Mouse (Mus musculus) embryonic facial prominence, embryonic 15.5 days (tissue): ENCODE data around the gene Vamp2. TPM values are rescaled to one million over a fixed set of nuclear protein-coding genes. Genes with fewer than 3 reads are reported as not detected.
"Not testable (repeated sequence)": the region's sequence is repeated elsewhere in the genome, so short reads cannot be mapped to it uniquely, and the experiment has no call there.

Experiments used
- ATAC-seq: fragments of 200-750 bp; cut with Nextera tagmentation; 2 replicates; pipeline ENCODE4 v1.8.0; 2017; ENCODE audit warnings: low read depth, moderate TSS enrichment; ENCODE audit not compliant: insufficient number of reproducible peaks, low FRiP score, low TSS enrichment
- H3K27ac ChIP-seq: fragments of 300-500 bp; sonication (generic); replicated peaks from 2 replicates; pipeline ENCODE4 v1.5.1; 2015; ENCODE audit warnings: mild to moderate bottlenecking, inconsistent platforms
- H3K27me3 ChIP-seq: fragments of 300-500 bp; sonication (generic); 2 replicates; pipeline ENCODE4 v1.6.1; 2015; ENCODE audit warnings: inconsistent platforms
- H3K36me3 ChIP-seq: fragments of 300-500 bp; sonication (generic); 2 replicates; pipeline ENCODE4 v1.6.1; 2015; ENCODE audit warnings: mild to moderate bottlenecking, inconsistent platforms
- H3K4me1 ChIP-seq: fragments of 300-500 bp; sonication (generic); 2 replicates; pipeline ENCODE4 v1.6.1; 2015; ENCODE audit warnings: inconsistent platforms
- H3K4me2 ChIP-seq: fragments of 300-500 bp; sonication (generic); replicated peaks from 2 replicates; pipeline ENCODE4 v1.6.1; 2015; ENCODE audit warnings: mild to moderate bottlenecking, inconsistent platforms
- H3K4me3 ChIP-seq: fragments of 300-500 bp; sonication (generic); replicated peaks from 2 replicates; pipeline ENCODE4 v1.5.1; 2015; ENCODE audit warnings: mild to moderate bottlenecking, inconsistent platforms
- H3K9ac ChIP-seq: fragments of 300-500 bp; sonication (generic); 2 replicates; pipeline ENCODE4 v1.6.1; 2015; ENCODE audit warnings: inconsistent platforms
- H3K9me3 ChIP-seq: fragments of 300-500 bp; sonication (generic); replicated peaks from 2 replicates; pipeline ENCODE4 v1.6.1; 2016; ENCODE audit warnings: inconsistent platforms
- WGBS: fragments of 180-500 bp; shearing (Covaris S2); methylation state at CpG from one replicate; pipeline ENCODE4 v1.1.7; 2015; 5-methylcytosine and 5-hydroxymethylcytosine counted together
- polyA plus RNA-seq: library from polyadenylated mRNA; unstranded; fragments of >200 nt; fragmentation: Nextera tagmentation; extraction: Ambion mirVana; gene quantifications from 2 replicates; pipeline ENCODE4 v1.2.1, GENCODE M21; 2015

Vamp2 gene
- polyA plus RNA-seq, 1 experiment from 2014 or later = 149 TPM

GRCm38 (mm10) chr11:69086390-69086789 is 1.9 kb upstream of the Vamp2 start:
- ATAC-seq = no peak
- Histone ChIP-seq H3K4me1 (peaks cover 36% of the 10 kb centered on the region), H3K36me3 (peaks cover 18% of the 10 kb centered on the region), H3K4me3 (no peak overlapping the region), H3K27me3 (no peaks in the 10 kb centered on the region), H3K9ac (no peak overlapping the region), H3K4me2 (no peak overlapping the region), H3K9me3 (no peaks in the 10 kb centered on the region), H3K27ac (peak overlapping the region; percentile 93; the same call in 1 of the 2 replicates)
- WGBS = 54% methylated on average over 6 of the region's 6 CpGs

GRCm38 (mm10) chr11:69087082-69087481 is 1.2 kb upstream of the Vamp2 start:
- 28% methylated on average over 4 of the region's 4 CpGs for WGBS
- Histone ChIP-seq H3K36me3 (peaks cover 24% of the 10 kb centered on the region), H3K4me1 (peaks cover 38% of the 10 kb centered on the region), H3K9ac (no peak overlapping the region), H3K4me2 (no peak overlapping the region), H3K4me3 (no peak overlapping the region), H3K27me3 (no peaks in the 10 kb centered on the region), H3K27ac (peak overlapping the region; percentile 93), H3K9me3 (no peaks in the 10 kb centered on the region)
- no peak; the same call in 1 of the 2 replicates for ATAC-seq

- Histone ChIP-seq H3K36me3 (peaks cover 29% of the 10 kb centered on the region), H3K9ac (0 out of 2 replicates have a peak overlapping the region, but pooled peaks have one; percentile 100), H3K4me1 (peaks cover 38% of the 10 kb centered on the region), H3K27ac (peak overlapping the region; percentile 93), H3K4me2 (no peak overlapping the region), H3K9me3 (no peaks in the 10 kb centered on the region), H3K27me3 (no peaks in the 10 kb centered on the region), H3K4me3 (no peak overlapping the region)
- no peak for ATAC-seq
- 63% methylated on average over 2 of the region's 2 CpGs for WGBS
These were observed 693 bp upstream of the Vamp2 start for GRCm38 (mm10) chr11:69087597-69087996.

GRCm38 (mm10) chr11:69088856-69089615 is 746 bp downstream of the Vamp2 start:
- no peaks in the 10 kb centered on the region for H3K27me3 ChIP-seq
- peak overlapping the region; percentile 96 for H3K4me3 ChIP-seq
- H3K36me3 ChIP-seq = peaks cover 32% of the 10 kb centered on the region
- peak overlapping the region; percentile 86 for H3K4me2 ChIP-seq
- no peaks in the 10 kb centered on the region for H3K9me3 ChIP-seq
- WGBS = 10% methylated on average over 25 of the region's 25 CpGs
- H3K9ac ChIP-seq = peak overlapping the region; percentile 100
- peak overlapping the region; percentile 93 for H3K27ac ChIP-seq
- 0 out of 2 replicates have a peak, but pooled peaks have one; percentile 12 for ATAC-seq
- H3K4me1 ChIP-seq = peaks cover 39% of the 10 kb centered on the region

GRCm38 (mm10) chr11:69089616-69090290 is 1.5 kb downstream of the Vamp2 start:
- Histone ChIP-seq H3K4me2 (peak overlapping the region; percentile 86), H3K4me3 (peak overlapping the region; percentile 96), H3K4me1 (peaks cover 44% of the 10 kb centered on the region), H3K9ac (peak overlapping the region; percentile 100), H3K27me3 (no peaks in the 10 kb centered on the region), H3K27ac (peak overlapping the region; percentile 93), H3K36me3 (peaks cover 32% of the 10 kb centered on the region), H3K9me3 (no peaks in the 10 kb centered on the region)
- no peak for ATAC-seq
- WGBS = 76% methylated on average over 12 of the region's 12 CpGs

- Histone ChIP-seq H3K27ac (no peak overlapping the region), H3K4me1 (peaks cover 44% of the 10 kb centered on the region), H3K9me3 (no peaks in the 10 kb centered on the region), H3K36me3 (peaks cover 32% of the 10 kb centered on the region), H3K27me3 (no peaks in the 10 kb centered on the region), H3K4me3 (peak overlapping the region; percentile 96; the same call in 1 of the 2 replicates), H3K4me2 (peak overlapping the region; percentile 86; the same call in 1 of the 2 replicates), H3K9ac (no peak overlapping the region)
- WGBS = 66% methylated on average over 6 of the region's 6 CpGs
- ATAC-seq = no peak
These were observed 2.1 kb downstream of the Vamp2 start for GRCm38 (mm10) chr11:69090367-69090766.

GRCm38 (mm10) chr11:69091566-69092385 is 3.5 kb downstream of the Vamp2 start:
- H3K9me3 ChIP-seq = no peaks in the 10 kb centered on the region
- H3K4me1 ChIP-seq = peaks cover 44% of the 10 kb centered on the region
- no peak overlapping the region for H3K4me2 ChIP-seq
- 60% methylated on average over 7 of the region's 7 CpGs for WGBS
- ATAC-seq = no peak
- H3K9ac ChIP-seq = no peak overlapping the region
- no peak overlapping the region for H3K4me3 ChIP-seq
- H3K36me3 ChIP-seq = peaks cover 32% of the 10 kb centered on the region
- peak overlapping the region; percentile 34; the same call in 1 of the 2 replicates for H3K27ac ChIP-seq
- no peaks in the 10 kb centered on the region for H3K27me3 ChIP-seq

GRCm38 (mm10) chr11:69092386-69092751 is 4.1 kb downstream of the Vamp2 start:
- no peaks in the 10 kb centered on the region for H3K27me3 ChIP-seq
- H3K9me3 ChIP-seq = no peaks in the 10 kb centered on the region
- no peak overlapping the region for H3K4me3 ChIP-seq
- no peak for ATAC-seq
- 3% methylated on average over 3 of the region's 3 CpGs for WGBS
- peaks cover 32% of the 10 kb centered on the region for H3K36me3 ChIP-seq
- no peak overlapping the region for H3K4me2 ChIP-seq
- H3K4me1 ChIP-seq = peaks cover 39% of the 10 kb centered on the region
- no peak overlapping the region for H3K9ac ChIP-seq
- no peak overlapping the region for H3K27ac ChIP-seq

GRCm38 (mm10) chr11:69092871-69093270 is 4.6 kb downstream of the Vamp2 start:
- 79% methylated on average over 4 of the region's 4 CpGs for WGBS
- Histone ChIP-seq H3K4me2 (no peak overlapping the region), H3K27ac (no peak overlapping the region), H3K27me3 (no peaks in the 10 kb centered on the region), H3K9me3 (no peaks in the 10 kb centered on the region), H3K9ac (no peak overlapping the region), H3K4me1 (peaks cover 40% of the 10 kb centered on the region), H3K4me3 (no peak overlapping the region), H3K36me3 (peaks cover 32% of the 10 kb centered on the region)
- ATAC-seq = no peak

GRCm38 (mm10) chr11:69093856-69094255 is 5.6 kb downstream of the Vamp2 start:
- H3K9me3 ChIP-seq, H3K4me3 ChIP-seq, H3K9ac ChIP-seq, H3K4me2 ChIP-seq, ATAC-seq, H3K27me3 ChIP-seq: not testable (repeated sequence)
- H3K36me3 ChIP-seq = peaks cover 32% of the 10 kb centered on the region
- H3K4me1 ChIP-seq = peaks cover 46% of the 10 kb centered on the region
- H3K27ac ChIP-seq = peak overlapping the region; percentile 93
- 80% methylated on average over 7 of the region's 7 CpGs for WGBS
